Mouse (Mus musculus) midbrain, embryonic 13.5 days (tissue): ENCODE results near the gene Muc4. TPM values are rescaled to one million over a fixed set of nuclear protein-coding genes. Genes with fewer than 3 reads are reported as not detected.

Source experiments
- ATAC-seq: fragments of 200-750 bp; cut with Nextera tagmentation; 2 replicates; pipeline ENCODE4 v1.8.0; 2017; ENCODE audit warnings: mild to moderate bottlenecking, moderate TSS enrichment, moderate library complexity
- H3K27ac ChIP-seq: fragments of 300-500 bp; sonication (generic); 2 replicates; pipeline ENCODE4 v1.5.1; 2015; ENCODE audit warnings: inconsistent platforms, mild to moderate bottlenecking, moderate library complexity
- H3K27me3 ChIP-seq: fragments of 300-500 bp; sonication (generic); 2 replicates; pipeline ENCODE4 v1.6.1; 2015; ENCODE audit warnings: mild to moderate bottlenecking, inconsistent platforms
- H3K36me3 ChIP-seq: fragments of 300-500 bp; sonication (generic); 2 replicates; pipeline ENCODE4 v1.6.1; 2015; ENCODE audit warnings: mild to moderate bottlenecking, inconsistent platforms
- H3K4me1 ChIP-seq: fragments of 300-500 bp; sonication (generic); replicated peaks from 2 replicates; pipeline ENCODE4 v1.6.1; 2015; ENCODE audit warnings: inconsistent platforms
- H3K4me2 ChIP-seq: fragments of 300-500 bp; sonication (generic); replicated peaks from 2 replicates; pipeline ENCODE4 v1.6.1; 2015; ENCODE audit warnings: moderate library complexity, mild to moderate bottlenecking, inconsistent platforms
- H3K4me3 ChIP-seq: fragments of 300-500 bp; sonication (generic); replicated peaks from 2 replicates; pipeline ENCODE4 v1.5.1; 2015; ENCODE audit warnings: mild to moderate bottlenecking, inconsistent platforms
- H3K9ac ChIP-seq: fragments of 300-500 bp; sonication (generic); replicated peaks from 2 replicates; pipeline ENCODE4 v1.6.1; 2015; ENCODE audit warnings: mild to moderate bottlenecking, inconsistent platforms
- H3K9me3 ChIP-seq: fragments of 300-500 bp; sonication (generic); 2 replicates; pipeline ENCODE4 v1.6.1; 2016; ENCODE audit warnings: mild to moderate bottlenecking, inconsistent platforms
- WGBS: fragments of 180-500 bp; shearing (Covaris S2); methylation state at CpG from one replicate; pipeline ENCODE4 v1.1.7; 2015; 5-methylcytosine and 5-hydroxymethylcytosine counted together
- polyA plus RNA-seq: library from polyadenylated mRNA; unstranded; fragments of >200 nt; fragmentation: Nextera tagmentation; extraction: Ambion mirVana; gene quantifications from 2 replicates; pipeline ENCODE4 v1.2.1, GENCODE M21; 2015

The Muc4 gene
- polyA plus RNA-seq, 1 experiment from 2014 or later = not detected

DNA sequence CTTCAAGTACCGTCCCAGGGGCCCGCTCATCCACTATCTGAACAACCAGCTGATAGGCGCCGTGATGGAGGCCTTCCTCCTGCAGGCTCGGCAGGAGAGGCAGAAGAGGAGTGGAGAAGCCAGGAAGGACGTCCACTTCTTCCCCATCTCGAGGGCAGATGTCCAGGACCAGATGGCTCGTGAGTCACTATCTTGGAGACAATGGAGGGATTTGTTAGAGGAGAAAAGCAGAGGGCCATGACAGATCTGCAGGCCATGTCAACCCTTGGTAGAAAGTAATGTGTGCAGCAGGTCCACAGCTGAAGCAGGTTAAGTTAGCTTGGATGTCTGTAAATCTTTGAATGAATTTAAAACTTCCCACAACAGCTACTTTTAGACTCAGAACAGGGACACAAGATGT, 43.3 kb downstream of the Muc4 start:
- H3K9ac ChIP-seq = no peak overlapping the region
- ATAC-seq = no peak

DNA sequence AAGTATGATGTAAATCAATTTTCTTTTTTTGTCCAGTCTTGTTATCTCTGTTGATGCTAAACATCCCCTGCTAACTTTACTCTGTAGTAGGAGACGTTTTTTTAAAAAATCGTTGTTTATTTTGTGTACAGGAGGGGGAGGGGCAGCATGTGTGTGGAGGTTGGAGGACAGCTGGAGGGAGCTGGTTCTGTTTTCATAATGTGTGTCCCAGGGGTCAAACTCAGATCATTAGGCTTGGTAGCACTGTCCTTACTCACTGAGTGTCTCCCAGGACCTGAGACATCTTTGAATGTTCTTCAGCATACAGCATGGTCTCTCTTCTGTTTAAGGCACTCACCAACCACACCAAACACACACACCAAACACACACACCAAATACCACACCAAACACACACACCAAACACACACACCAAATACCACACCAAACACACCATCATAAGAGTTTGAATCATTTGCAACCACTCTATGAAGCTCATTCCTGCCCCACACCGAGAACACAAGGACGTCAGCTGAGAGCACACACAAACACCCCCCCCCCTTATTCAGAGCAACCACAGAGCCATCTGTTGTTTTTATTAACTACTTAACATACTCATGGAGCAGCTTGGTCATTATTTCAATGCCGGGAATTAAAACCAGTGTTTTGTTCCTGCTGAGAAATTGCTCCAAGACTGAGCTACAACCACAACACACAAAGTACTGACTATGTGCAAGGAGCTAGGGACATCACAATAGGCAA, 47.8 kb downstream of the Muc4 start:
- no peak for ATAC-seq
- no peak overlapping the region for H3K9ac ChIP-seq
- H3K4me3 ChIP-seq = no peak overlapping the region
- H3K27me3 ChIP-seq = no peaks in the 10 kb centered on the region
- no peak overlapping the region for H3K27ac ChIP-seq
- H3K4me2 ChIP-seq = no peak overlapping the region
- WGBS = 56% methylated on average over 5 of the region's 5 CpGs
- H3K9me3 ChIP-seq = no peaks in the 10 kb centered on the region
- H3K36me3 ChIP-seq = no peaks in the 10 kb centered on the region
- peaks cover 13% of the 10 kb centered on the region; the same call in 1 of the 2 replicates for H3K4me1 ChIP-seq

More for the DNA sequence above, 43.3 kb downstream of the Muc4 start:
- H3K4me3 ChIP-seq = no peak overlapping the region
- no peaks in the 10 kb centered on the region for H3K36me3 ChIP-seq
- H3K9me3 ChIP-seq = no peaks in the 10 kb centered on the region
- H3K4me2 ChIP-seq = no peak overlapping the region
- no peaks in the 10 kb centered on the region; the same call in 1 of the 2 replicates for H3K27me3 ChIP-seq
- H3K4me1 ChIP-seq = peaks cover 16% of the 10 kb centered on the region; the same call in 1 of the 2 replicates
- 58% methylated on average over 8 of the region's 8 CpGs for WGBS
- no peak overlapping the region for H3K27ac ChIP-seq

GRCm38 (mm10) chr16:32784840-32785239, 49.2 kb downstream of the Muc4 start:
- H3K27me3 ChIP-seq = no peaks in the 10 kb centered on the region
- 58% methylated on average over 13 of the region's 13 CpGs for WGBS
- H3K36me3 ChIP-seq = no peaks in the 10 kb centered on the region
- H3K27ac ChIP-seq = no peak overlapping the region
- no peak overlapping the region for H3K4me2 ChIP-seq
- peak; percentile 60 for ATAC-seq
- H3K9me3 ChIP-seq = no peaks in the 10 kb centered on the region
- 0 out of 2 replicates have a peak, but pooled peaks cover 5% of the 10 kb centered on the region for H3K4me1 ChIP-seq
- H3K9ac ChIP-seq = no peak overlapping the region
- no peak overlapping the region for H3K4me3 ChIP-seq

- ATAC-seq = no peak
- Histone ChIP-seq H3K9ac (no peak overlapping the region), H3K27ac (no peak overlapping the region), H3K27me3 (no peaks in the 10 kb centered on the region), H3K4me3 (no peak overlapping the region), H3K4me2 (no peak overlapping the region), H3K4me1 (no peaks in the 10 kb centered on the region), H3K36me3 (no peaks in the 10 kb centered on the region), H3K9me3 (no peaks in the 10 kb centered on the region)
- 91% methylated on average over 5 of the region's 5 CpGs for WGBS
Observed at GRCm38 (mm10) chr16:32790056-32790455, 54.4 kb downstream of the Muc4 start.

- 96% methylated on average over 1 of the region's 1 CpGs for WGBS
- no peak overlapping the region for H3K4me2 ChIP-seq
Observed at GRCm38 (mm10) chr16:32795177-32795576, 59.5 kb downstream of the Muc4 start.

DNA sequence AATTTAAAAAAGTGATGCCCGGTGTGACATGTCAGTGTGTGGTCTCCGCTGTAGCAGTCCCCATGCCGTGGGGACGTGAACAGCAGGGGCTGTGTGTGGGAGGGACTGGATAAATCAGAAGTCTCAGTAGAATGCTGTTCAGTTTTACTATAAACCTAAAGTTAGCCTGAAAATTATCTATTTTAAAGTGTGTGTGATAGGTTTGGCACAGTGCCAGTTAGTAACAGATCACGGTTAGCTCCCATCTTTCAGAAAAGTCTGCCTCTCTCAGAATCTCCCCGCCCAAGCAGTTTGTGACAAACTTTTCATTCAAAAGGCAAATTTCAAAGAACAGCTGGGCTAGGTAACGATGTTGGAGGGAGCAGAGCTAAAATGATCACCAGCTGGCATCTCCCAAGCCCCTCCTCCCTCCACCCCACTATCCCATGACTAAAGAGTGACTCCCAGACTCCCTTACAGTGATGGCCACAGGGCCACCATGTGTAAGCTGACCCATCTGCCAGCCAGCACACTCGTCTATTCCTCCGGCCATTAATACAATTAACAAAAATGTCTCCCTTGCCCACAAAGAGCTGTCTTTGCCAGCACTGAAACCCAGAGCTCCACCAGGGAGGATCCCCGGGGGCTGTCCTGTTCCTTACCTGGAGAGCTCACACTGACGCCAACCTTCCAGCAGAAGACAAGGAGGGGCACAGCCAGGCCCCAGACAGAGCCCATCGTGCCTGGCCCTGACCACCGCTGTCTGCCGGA, 61.2 kb downstream of the Muc4 start:
- H3K36me3 ChIP-seq = no peaks in the 10 kb centered on the region
- no peak for ATAC-seq
- no peaks in the 10 kb centered on the region for H3K9me3 ChIP-seq
- no peaks in the 10 kb centered on the region for H3K4me1 ChIP-seq
- H3K27me3 ChIP-seq = no peaks in the 10 kb centered on the region
- no peak overlapping the region for H3K27ac ChIP-seq
- H3K9ac ChIP-seq = no peak overlapping the region
- H3K4me3 ChIP-seq = no peak overlapping the region
- 80% methylated on average over 14 of the region's 14 CpGs for WGBS
- H3K4me2 ChIP-seq = no peak overlapping the region

More at GRCm38 (mm10) chr16:32795177-32795576, 59.5 kb downstream of the Muc4 start:
- no peak for ATAC-seq
- no peak overlapping the region for H3K9ac ChIP-seq
- H3K27me3 ChIP-seq = no peaks in the 10 kb centered on the region
- H3K9me3 ChIP-seq = no peaks in the 10 kb centered on the region
- H3K27ac ChIP-seq = no peak overlapping the region
- no peaks in the 10 kb centered on the region for H3K4me1 ChIP-seq
- H3K36me3 ChIP-seq = no peaks in the 10 kb centered on the region
- no peak overlapping the region for H3K4me3 ChIP-seq

DNA sequence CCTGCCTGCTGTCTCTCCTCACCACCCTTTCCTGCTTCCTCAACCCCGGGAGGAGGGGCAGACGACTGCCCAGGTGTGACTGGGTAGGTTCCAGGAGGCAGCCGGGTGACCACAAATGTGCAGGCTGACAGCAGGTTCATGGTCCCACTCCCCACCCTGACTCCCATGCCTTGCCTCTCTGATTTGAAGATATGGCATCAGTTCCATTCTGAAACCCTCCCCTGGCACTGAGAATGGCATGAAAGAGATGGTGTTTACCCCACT, 61.7 kb downstream of the Muc4 start, which contains the start of gene Muc20:
Gene Muc20 (minus strand): TSS at position 10 of the 264 bp plus-strand sequence.
- Histone ChIP-seq H3K4me3 (no peak within 1 kb of the TSS), H3K9ac (no peak within 1 kb of the TSS), H3K4me1 (no peaks in the 10 kb centered on the region), H3K27ac (no peak within 1 kb of the TSS), H3K36me3 (no peaks in the 10 kb centered on the region), H3K4me2 (no peak within 1 kb of the TSS), H3K9me3 (no peaks in the 10 kb centered on the region), H3K27me3 (no peaks in the 10 kb centered on the region)
- WGBS = 88% methylated on average over 3 of the region's 3 CpGs
- ATAC-seq = no peak

- peak; percentile 91 for ATAC-seq
- Histone ChIP-seq H3K4me3 (no peak overlapping the region), H3K36me3 (no peaks in the 10 kb centered on the region), H3K27me3 (no peaks in the 10 kb centered on the region), H3K9ac (no peak overlapping the region), H3K27ac (0 out of 2 replicates have a peak overlapping the region, but pooled peaks have one; percentile 14), H3K4me1 (peaks cover 11% of the 10 kb centered on the region), H3K4me2 (no peak overlapping the region), H3K9me3 (no peaks in the 10 kb centered on the region)
- 48% methylated on average over 6 of the region's 6 CpGs for whole genome bisulfite sequencing
Observed at GRCm38 (mm10) chr16:32803252-32803853, 67.7 kb downstream of the Muc4 start.

DNA sequence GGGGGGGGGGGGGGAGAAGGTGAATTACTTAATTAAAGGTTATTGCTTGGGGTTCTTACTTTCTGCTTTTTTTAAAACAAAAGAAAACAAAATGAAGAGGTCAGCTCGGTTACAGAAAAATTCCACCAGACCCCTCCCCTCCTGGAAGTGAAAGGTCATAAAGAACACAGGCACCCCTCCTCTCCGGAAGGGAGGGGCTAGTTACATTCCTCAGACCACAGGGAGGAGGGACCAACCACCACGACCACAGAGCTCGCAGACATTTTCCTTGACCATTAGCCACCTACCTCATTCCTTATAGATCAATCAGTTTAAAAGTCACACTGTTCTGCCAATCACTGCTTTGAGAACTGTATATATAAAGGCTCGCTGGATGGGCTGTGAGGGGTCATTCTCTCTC, 68.2 kb downstream of the Muc4 start:
- H3K4me1 ChIP-seq = peaks cover 11% of the 10 kb centered on the region
- no peaks in the 10 kb centered on the region for H3K27me3 ChIP-seq
- no peak overlapping the region for H3K27ac ChIP-seq
- no peak for ATAC-seq
- no peak overlapping the region for H3K9ac ChIP-seq
- no peak overlapping the region for H3K4me3 ChIP-seq
- WGBS = 65% methylated on average over 5 of the region's 5 CpGs
- no peaks in the 10 kb centered on the region for H3K36me3 ChIP-seq
- H3K9me3 ChIP-seq = no peaks in the 10 kb centered on the region
- H3K4me2 ChIP-seq = no peak overlapping the region

DNA sequence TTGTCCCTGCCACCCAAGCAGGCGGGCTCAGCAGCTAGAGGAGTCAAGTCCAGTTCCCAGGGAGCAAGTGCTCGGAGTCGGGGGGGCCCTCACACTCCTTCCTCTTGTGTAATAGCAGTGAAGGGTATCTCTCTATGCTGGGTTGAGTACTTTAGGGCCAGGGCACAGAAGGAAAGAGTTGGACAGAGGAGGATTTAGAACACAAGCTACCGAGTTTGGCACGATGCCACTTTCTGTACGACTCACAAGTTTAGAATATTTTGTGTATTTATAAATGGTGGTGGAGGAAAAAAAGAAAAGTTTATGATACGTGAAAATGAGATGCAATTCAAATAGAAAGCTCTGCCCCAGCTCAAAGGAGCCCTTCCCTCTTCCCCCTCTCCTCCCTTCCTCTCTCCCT, 69.5 kb downstream of the Muc4 start:
- no peak overlapping the region for H3K27ac ChIP-seq
- H3K9me3 ChIP-seq = no peaks in the 10 kb centered on the region
- 86% methylated on average over 7 of the region's 7 CpGs for WGBS
- H3K4me2 ChIP-seq = no peak overlapping the region
- no peak overlapping the region for H3K9ac ChIP-seq
- H3K4me3 ChIP-seq = no peak overlapping the region
- ATAC-seq = no peak
- H3K4me1 ChIP-seq = peaks cover 11% of the 10 kb centered on the region
- no peaks in the 10 kb centered on the region for H3K27me3 ChIP-seq
- H3K36me3 ChIP-seq = no peaks in the 10 kb centered on the region

GRCm38 (mm10) chr16:32807408-32808185, 71.9 kb downstream of the Muc4 start:
- Histone ChIP-seq H3K27me3 (no peaks in the 10 kb centered on the region), H3K4me3 (no peak overlapping the region), H3K9ac (no peak overlapping the region), H3K27ac (no peak overlapping the region), H3K4me1 (peaks cover 11% of the 10 kb centered on the region), H3K4me2 (no peak overlapping the region), H3K36me3 (no peaks in the 10 kb centered on the region), H3K9me3 (no peaks in the 10 kb centered on the region)
- no peak for ATAC-seq
- 55% methylated on average over 8 of the region's 8 CpGs for WGBS
